Mouse (Mus musculus) liver, embryonic 14 days (tissue): Measurements from ENCODE around the gene Olfr1222. TPM values are rescaled to one million over a fixed set of nuclear protein-coding genes. Genes with fewer than 3 reads are reported as not detected.

Experiments used
- polyA plus RNA-seq: library from polyadenylated mRNA; depleted of rRNA; stranded (reverse); fragments of >200 nt; gene quantifications from 2 replicates; pipeline ENCODE4 v1.2.3, GENCODE M21; 2012; rRNA removed

The Olfr1222 gene
- not detected in 2 replicates for polyA plus RNA-seq

GRCm38 (mm10) chr2:89132954-89133353 lies at the start of gene Olfr1222:
Gene Olfr1222, minus strand, starts transcription at chr2:89133054.

GRCm38 (mm10) chr2:89174569-89174968 lies 41.7 kb upstream of the Olfr1222 start, which contains the start of gene Olfr1225:
Gene Olfr1225, minus strand, starts transcription at chr2:89174669.

GRCm38 (mm10) chr2:89163991-89164390 lies 31.1 kb upstream of the Olfr1222 start, which contains the start of gene Olfr1224-ps1:
Gene Olfr1224-ps1, minus strand, starts transcription at chr2:89164091.

GRCm38 (mm10) chr2:89151460-89151859 lies 18.6 kb upstream of the Olfr1222 start, which contains the start of gene Olfr1223:
Gene Olfr1223, minus strand, starts transcription at chr2:89151560.

GRCm38 (mm10) chr2:89117183-89117582 lies 15.7 kb downstream of the Olfr1222 start, which contains the start of gene Olfr1221:
Gene Olfr1221, minus strand, starts transcription at chr2:89117283.

GRCm38 (mm10) chr2:89106735-89107134 lies 26.1 kb downstream of the Olfr1222 start, which contains the start of gene Olfr1220:
Gene Olfr1220, minus strand, starts transcription at chr2:89106835.

GRCm38 (mm10) chr2:89083413-89083812 lies 49.4 kb downstream of the Olfr1222 start, which contains the start of gene Olfr1219:
Gene Olfr1219, minus strand, starts transcription at chr2:89083513.

Other genes starting within 250 kb of the Olfr1222 start
- not detected in 2 replicates for gene Olfr1208, start 230.7 kb downstream of the Olfr1222 start, polyA plus RNA-seq
- gene Olfr1209, start 217.9 kb downstream of the Olfr1222 start, polyA plus RNA-seq: not detected in 2 replicates
- not detected in 2 replicates for gene Olfr1211, start 194.9 kb downstream of the Olfr1222 start, polyA plus RNA-seq
- not detected in 2 replicates for gene Olfr1212, start 179.1 kb downstream of the Olfr1222 start, polyA plus RNA-seq
- not detected in 2 replicates for gene Gm13762, start 152.8 kb downstream of the Olfr1222 start, polyA plus RNA-seq
- gene Olfr1214, start 140.4 kb downstream of the Olfr1222 start, polyA plus RNA-seq: not detected in 2 replicates
- gene Olfr1215, start 126.1 kb downstream of the Olfr1222 start, polyA plus RNA-seq: not detected in 2 replicates
- not detected in 2 replicates for gene Olfr1216, start 114.7 kb downstream of the Olfr1222 start, polyA plus RNA-seq
- gene Olfr1217, start 101.0 kb downstream of the Olfr1222 start, polyA plus RNA-seq: not detected in 2 replicates
- not detected in 2 replicates for gene Olfr1218, start 71.9 kb downstream of the Olfr1222 start, polyA plus RNA-seq
- gene Olfr1219, start 49.5 kb downstream of the Olfr1222 start, polyA plus RNA-seq: not detected in 2 replicates
- gene Olfr1220, start 26.2 kb downstream of the Olfr1222 start, polyA plus RNA-seq: not detected in 2 replicates
- gene Olfr1221, start 15.8 kb downstream of the Olfr1222 start, polyA plus RNA-seq: not detected in 2 replicates
- gene Olfr1223, start 18.5 kb upstream of the Olfr1222 start, polyA plus RNA-seq: not detected in 2 replicates
- gene Olfr1224-ps1, start 31.0 kb upstream of the Olfr1222 start, polyA plus RNA-seq: not detected in 2 replicates
- gene Olfr1225, start 41.6 kb upstream of the Olfr1222 start, polyA plus RNA-seq: not detected in 2 replicates
- not detected in 2 replicates for gene Olfr1226, start 67.0 kb upstream of the Olfr1222 start, polyA plus RNA-seq
- gene Olfr1228, start 121.0 kb upstream of the Olfr1222 start, polyA plus RNA-seq: not detected in 2 replicates
- gene Olfr1229, start 155.0 kb upstream of the Olfr1222 start, polyA plus RNA-seq: not detected in 2 replicates
- not detected in 2 replicates for gene Olfr1230, start 164.2 kb upstream of the Olfr1222 start, polyA plus RNA-seq
- not detected in 2 replicates for gene Olfr1231, start 174.0 kb upstream of the Olfr1222 start, polyA plus RNA-seq
- gene Olfr1232, start 196.6 kb upstream of the Olfr1222 start, polyA plus RNA-seq: not detected in 2 replicates
- gene Olfr1233, start 209.3 kb upstream of the Olfr1222 start, polyA plus RNA-seq: not detected in 2 replicates
- gene Olfr1234, start 231.8 kb upstream of the Olfr1222 start, polyA plus RNA-seq: not detected in 2 replicates